Mouse (Mus musculus) MEL (cell line): ENCODE data around the gene Smg6. TPM values are rescaled to one million over a fixed set of nuclear protein-coding genes. Genes with fewer than 3 reads are reported as not detected.

Experiments used
- DNase-seq: peaks from one replicate; pipeline ENCODE4 v3.0.0; 2011; ENCODE audit warnings: low read depth, low spot score
- H3K27ac ChIP-seq: 2 replicates; pipeline ENCODE4 v1.5.1; 2012; ENCODE audit warnings: low read depth, mild to moderate bottlenecking, control low read depth, low read length, moderate library complexity; ENCODE audit not compliant: control insufficient read depth
- H3K27me3 ChIP-seq, 2 experiments: fragments of 150-350 bp in 1 of 2; sonication (generic) in 1 of 2; 2 replicates each; pipeline ENCODE4 v1.6.1; 2012; ENCODE audit warnings: low read length in 2 of 2, mild to moderate bottlenecking in 2 of 2, improper control_type of control experiment in 1 of 2, moderate library complexity in 1 of 2; ENCODE audit not compliant: insufficient read depth in 2 of 2, control insufficient read depth in 1 of 2
- H3K36me3 ChIP-seq, 2 experiments: 2 replicates each; pipeline ENCODE4 v1.6.1; 2012 to 2014; ENCODE audit warnings: low read length in 2 of 2, improper control_type of control experiment in 1 of 2, inconsistent platforms in 1 of 2, mild to moderate bottlenecking in 1 of 2; ENCODE audit not compliant: insufficient read depth in 2 of 2, control insufficient read depth in 1 of 2
- H3K4me1 ChIP-seq, 2 experiments: fragments of 150-350 bp in 1 of 2; sonication (generic) in 1 of 2; 2 replicates each; pipeline ENCODE4 v1.6.1; 2012; ENCODE audit warnings: low read length in 2 of 2, improper control_type of control experiment in 1 of 2, mild to moderate bottlenecking in 1 of 2; ENCODE audit not compliant: insufficient read depth in 2 of 2, control insufficient read depth in 1 of 2
- H3K4me3 ChIP-seq, 2 experiments: fragments of 150-350 bp in 1 of 2; sonication (generic) in 1 of 2; 2 replicates each; pipeline ENCODE4 v1.5.1; 2012; ENCODE audit warnings: low read depth in 2 of 2, low read length in 2 of 2, mild to moderate bottlenecking in 2 of 2, moderate library complexity in 2 of 2, control low read depth in 1 of 2, improper control_type of control experiment in 1 of 2; ENCODE audit not compliant: control insufficient read depth in 1 of 2, insufficient read depth in 1 of 2
- H3K79me2 ChIP-seq: 2 replicates; pipeline ENCODE4 v1.6.1; 2012; ENCODE audit warnings: mild to moderate bottlenecking, low read length, moderate library complexity; ENCODE audit not compliant: control insufficient read depth, poor library complexity, insufficient read depth
- H3K9ac ChIP-seq: 2 replicates; pipeline ENCODE4 v1.6.1; 2012; ENCODE audit warnings: low read depth, mild to moderate bottlenecking, control low read depth, low read length, moderate library complexity; ENCODE audit not compliant: control insufficient read depth, poor library complexity, severe bottlenecking
- H3K9me3 ChIP-seq: fragments of 150-350 bp; sonication (generic); replicated peaks from 2 replicates; pipeline ENCODE4 v1.6.1; 2012; ENCODE audit warnings: mild to moderate bottlenecking, low read length, improper control_type of control experiment, moderate library complexity; ENCODE audit not compliant: insufficient read depth
- BHLHE40 ChIP-seq: IDR thresholded peaks from 2 replicates; pipeline ENCODE4 v1.6.1; 2012; ENCODE audit warnings: low read depth, mild to moderate bottlenecking, inconsistent platforms, low read length, improper control_type of control experiment, borderline replicate concordance
- CHD1 ChIP-seq: IDR thresholded peaks from 2 replicates; pipeline ENCODE4 v1.6.1; 2012; ENCODE audit warnings: low read depth, mild to moderate bottlenecking, inconsistent platforms, low read length, improper control_type of control experiment
- CTCF ChIP-seq, 3 experiments: IDR thresholded peaks in 2 of 3; conservative IDR thresholded peaks in 1 of 3; 2 replicates each; pipeline ENCODE4 v1.5.1; 2011 to 2012; ENCODE audit warnings: low read length in 3 of 3, low read depth in 2 of 3, mild to moderate bottlenecking in 2 of 3, improper control_type of control experiment in 1 of 3, inconsistent platforms in 1 of 3, mixed read lengths in 1 of 3, moderate library complexity in 1 of 3; ENCODE audit not compliant: control insufficient read depth in 1 of 3, insufficient read depth in 1 of 3, poor library complexity in 1 of 3, severe bottlenecking in 1 of 3
- GABPA ChIP-seq: IDR thresholded peaks from 2 replicates; pipeline ENCODE4 v1.6.1; 2012; ENCODE audit warnings: low read depth, mild to moderate bottlenecking, inconsistent platforms, low read length, improper control_type of control experiment, moderate library complexity
- HCFC1 ChIP-seq: IDR thresholded peaks from 2 replicates; pipeline ENCODE4 v1.6.1; 2012; ENCODE audit warnings: low read depth, mild to moderate bottlenecking, inconsistent platforms, low read length, improper control_type of control experiment, moderate library complexity
- MAFK ChIP-seq: IDR thresholded peaks from 2 replicates; pipeline ENCODE4 v1.6.1; 2011; ENCODE audit warnings: low read depth, mild to moderate bottlenecking, low read length, improper control_type of control experiment, borderline replicate concordance
- MAZ ChIP-seq: IDR thresholded peaks from 2 replicates; pipeline ENCODE4 v1.6.1; 2012; ENCODE audit warnings: low read depth, mild to moderate bottlenecking, inconsistent platforms, low read length, improper control_type of control experiment
- MEF2A ChIP-seq: IDR thresholded peaks from 2 replicates; pipeline ENCODE4 v1.6.1; 2014; ENCODE audit warnings: low read depth, mild to moderate bottlenecking, inconsistent platforms, low read length, improper control_type of control experiment; ENCODE audit not compliant: poor library complexity, insufficient replicate concordance, severe bottlenecking; ENCODE audit errors: extremely low read depth
- NELFE ChIP-seq: IDR thresholded peaks from 2 replicates; pipeline ENCODE4 v1.6.1; 2011; ENCODE audit warnings: low read depth, low read length, improper control_type of control experiment
- NRF1 ChIP-seq: IDR thresholded peaks from 2 replicates; pipeline ENCODE4 v1.6.1; 2014; ENCODE audit warnings: low read depth, mild to moderate bottlenecking, inconsistent platforms, low read length, improper control_type of control experiment, moderate library complexity; ENCODE audit not compliant: poor library complexity, insufficient read depth, severe bottlenecking
- POLR2A ChIP-seq, 2 experiments: IDR thresholded peaks; 2 replicates each; pipeline ENCODE4 v1.6.1; 2011 to 2012; ENCODE audit warnings: low read length in 2 of 2, mild to moderate bottlenecking in 2 of 2, control low read depth in 1 of 2, improper control_type of control experiment in 1 of 2, low read depth in 1 of 2, moderate library complexity in 1 of 2; ENCODE audit not compliant: control insufficient read depth in 1 of 2, insufficient read depth in 1 of 2, poor library complexity in 1 of 2
- POLR2AphosphoS2 ChIP-seq: IDR thresholded peaks from 2 replicates; pipeline ENCODE4 v1.6.1; 2011; ENCODE audit warnings: low read length, improper control_type of control experiment
- POLR2AphosphoS5 ChIP-seq: IDR thresholded peaks from 2 replicates; pipeline ENCODE4 v1.6.1; 2012; ENCODE audit warnings: low read depth, borderline replicate concordance, mild to moderate bottlenecking, inconsistent platforms, low read length, moderate library complexity, mixed read lengths
- RAD21 ChIP-seq: IDR thresholded peaks from 2 replicates; pipeline ENCODE4 v1.6.1; 2011; ENCODE audit warnings: mild to moderate bottlenecking, low read depth, low read length, improper control_type of control experiment
- TAL1 ChIP-seq: IDR thresholded peaks from 2 replicates; pipeline ENCODE4 v1.6.1; 2012; ENCODE audit warnings: mild to moderate bottlenecking, inconsistent platforms, low read length, moderate library complexity, mixed read lengths
- TBP ChIP-seq: IDR thresholded peaks from 2 replicates; pipeline ENCODE4 v1.8.0; 2011; ENCODE audit warnings: low read depth, low read length, improper control_type of control experiment
- TCF12 ChIP-seq: IDR thresholded peaks from 2 replicates; pipeline ENCODE4 v1.6.1; 2014; ENCODE audit warnings: low read depth, mild to moderate bottlenecking, inconsistent platforms, low read length, improper control_type of control experiment, moderate library complexity
- UBTF ChIP-seq: IDR thresholded peaks from 2 replicates; pipeline ENCODE4 v1.6.1; 2012; ENCODE audit warnings: low read depth, mild to moderate bottlenecking, inconsistent platforms, low read length, improper control_type of control experiment, moderate library complexity, borderline replicate concordance; ENCODE audit not compliant: insufficient read depth
- USF1 ChIP-seq: IDR thresholded peaks from 2 replicates; pipeline ENCODE4 v1.6.1; 2014; ENCODE audit warnings: low read depth, mild to moderate bottlenecking, inconsistent platforms, low read length, improper control_type of control experiment, moderate library complexity
- USF2 ChIP-seq, 2 experiments: IDR thresholded peaks; 2 replicates each; pipeline ENCODE4 v1.6.1; 2011 to 2012; ENCODE audit warnings: improper control_type of control experiment in 2 of 2, low read length in 2 of 2, borderline replicate concordance in 1 of 2, inconsistent platforms in 1 of 2, low read depth in 1 of 2, mild to moderate bottlenecking in 1 of 2; ENCODE audit not compliant: insufficient read depth in 1 of 2
- ZC3H11A ChIP-seq: IDR thresholded peaks from 2 replicates; pipeline ENCODE4 v1.6.1; 2012; ENCODE audit warnings: low read depth, mild to moderate bottlenecking, inconsistent platforms, low read length, improper control_type of control experiment
- ZKSCAN1 ChIP-seq: IDR thresholded peaks from 2 replicates; pipeline ENCODE4 v1.6.1; 2012; ENCODE audit warnings: low read depth, mild to moderate bottlenecking, inconsistent platforms, low read length, improper control_type of control experiment, moderate library complexity
- ZMIZ1 ChIP-seq: IDR thresholded peaks from 2 replicates; pipeline ENCODE4 v1.6.1; 2012; ENCODE audit warnings: low read depth, mild to moderate bottlenecking, inconsistent platforms, low read length, improper control_type of control experiment, moderate library complexity
- ZNF384 ChIP-seq: IDR thresholded peaks from 2 replicates; pipeline ENCODE4 v1.6.1; 2012; ENCODE audit warnings: low read depth, mild to moderate bottlenecking, inconsistent platforms, low read length, improper control_type of control experiment
- polyA plus RNA-seq, 2 experiments: library from polyadenylated mRNA; stranded (reverse) in 1 of 2; unstranded in 1 of 2; fragments of >175 nt in 1 of 2; fragments of >200 nt in 1 of 2; gene quantifications; 2 replicates each; pipeline versions ENCODE4 v1.2.1 to v1.2.4; 2012; ENCODE audit warnings: low replicate concordance in 2 of 2, low read depth in 1 of 2; ENCODE audit not compliant: insufficient read length in 2 of 2, insufficient read depth in 1 of 2, missing spikeins in 1 of 2
- total RNA-seq: library from RNA; depleted of rRNA; stranded (reverse); fragments of 300-350 nt; gene quantifications from 2 replicates; pipeline ENCODE4 v1.2.3, GENCODE M21; 2012

Gene Smg6
- total and polyA plus RNA-seq, 3 experiments: 11.6 to 19.0 TPM; not detected in 1

DNA sequence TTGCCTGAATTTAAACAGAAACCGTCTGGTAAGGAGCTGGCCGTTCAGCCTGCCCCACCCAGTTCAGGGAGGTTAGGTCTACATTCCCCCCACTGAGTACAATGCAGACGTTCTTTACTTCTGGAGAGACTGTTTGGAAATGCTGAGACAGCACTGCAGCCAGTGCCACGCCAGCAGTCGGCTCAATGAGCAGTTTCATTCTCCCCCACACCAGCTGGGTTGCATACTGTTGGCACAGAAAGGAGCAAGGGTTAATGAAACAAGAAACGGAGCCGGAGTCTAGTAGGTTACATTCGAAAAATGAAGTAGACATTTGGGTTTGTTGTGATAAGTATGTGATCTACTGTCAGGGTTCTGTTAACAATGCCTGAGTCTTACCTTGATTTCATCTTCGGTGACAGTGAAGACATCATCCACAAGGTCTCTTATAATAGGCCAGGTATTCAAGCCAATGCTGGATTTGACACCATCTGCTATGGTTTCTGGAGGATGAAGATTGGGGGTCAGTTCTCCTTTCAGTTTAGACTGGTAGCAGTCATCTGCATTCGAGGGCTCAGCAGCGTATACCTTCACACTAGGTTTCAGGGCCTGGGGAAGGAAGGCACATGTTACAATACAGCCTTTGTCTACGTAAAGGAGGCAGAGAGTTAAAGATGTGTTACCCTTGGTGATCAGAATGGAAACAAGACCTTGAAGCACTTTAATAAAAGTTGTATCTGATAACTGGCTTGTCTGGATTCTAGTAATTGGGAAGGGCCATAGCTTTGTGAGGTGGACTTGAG is 16.8 kb upstream of the Smg6 start (continued):
- TF ChIP-seq BHLHE40: no peak
- no peak for TF ChIP-seq TBP
- peak in 1 of 2 experiments; percentile 51; a peak in 2 of 4 replicates for TF ChIP-seq POLR2A (IDR thresholded peaks at IDR 0.05; ENCODE audit: control insufficient read depth in 1 of 2, insufficient read depth in 1 of 2, low read depth in 1 of 2, low read length in 2 of 2, poor library complexity in 1 of 2)
- TF ChIP-seq ZKSCAN1: no peak
- TF ChIP-seq ZNF384: no peak
- TF ChIP-seq NELFE: no peak
- no peak for TF ChIP-seq ZC3H11A
- TF ChIP-seq TAL1: no peak
- TF ChIP-seq NRF1: no peak
- no peak for TF ChIP-seq POLR2AphosphoS5
- TF ChIP-seq HCFC1: no peak
- no peak for TF ChIP-seq MAZ
- no peak for TF ChIP-seq CTCF (IDR thresholded peaks at IDR 0.05 in 2 of 3, conservative IDR thresholded peaks at IDR 0.05 in 1 of 3; ENCODE audit: control insufficient read depth in 1 of 3, insufficient read depth in 1 of 3, low read depth in 2 of 3, low read length in 3 of 3, poor library complexity in 1 of 3, severe bottlenecking in 1 of 3)
- peak; percentile 75; the same call in 1 of the 2 replicates for TF ChIP-seq POLR2AphosphoS2
- TF ChIP-seq MAFK: no peak
- no peak for TF ChIP-seq GABPA
- TF ChIP-seq CHD1: no peak
- TF ChIP-seq USF2 (IDR thresholded peaks at IDR 0.05; ENCODE audit: borderline replicate concordance in 1 of 2, insufficient read depth in 1 of 2, low read depth in 1 of 2, low read length in 2 of 2): no peak
- TF ChIP-seq USF1: no peak

GRCm38 (mm10) chr11:74909978-74910377 is 15.6 kb upstream of the Smg6 start:
- DNase-seq: peak; percentile 34
- H3K27ac ChIP-seq: no peak overlapping the region
- TF ChIP-seq ZMIZ1: no peak
- TF ChIP-seq TCF12: no peak
- no peak for TF ChIP-seq UBTF
- TF ChIP-seq POLR2AphosphoS2: no peak; the same call in 1 of the 2 replicates
- TF ChIP-seq USF1: no peak
- no peak for TF ChIP-seq RAD21
- no peak for TF ChIP-seq MEF2A
- no peak for TF ChIP-seq BHLHE40
- peaks cover 8 to 30% of the 10 kb centered on the region in 2 experiments for H3K36me3 ChIP-seq
- H3K9me3 ChIP-seq: no peaks in the 10 kb centered on the region
- H3K4me3 ChIP-seq: no peak overlapping the region
- H3K27me3 ChIP-seq: no peaks in the 10 kb centered on the region
- no peak overlapping the region for H3K9ac ChIP-seq
- H3K79me2 ChIP-seq: peaks cover under 1% of the 10 kb centered on the region; the same call in 1 of the 2 replicates
- peaks cover 0 to 3% of the 10 kb centered on the region in 2 experiments; a peak in 2 of 4 replicates for H3K4me1 ChIP-seq
